Mouse (Mus musculus): ENCODE measurements around the gene Map3k3.
"Not testable (repeated sequence)": the region's sequence is repeated elsewhere in the genome, so short reads cannot be mapped to it uniquely, and the experiment has no call there.

Map3k3 gene

DNA sequence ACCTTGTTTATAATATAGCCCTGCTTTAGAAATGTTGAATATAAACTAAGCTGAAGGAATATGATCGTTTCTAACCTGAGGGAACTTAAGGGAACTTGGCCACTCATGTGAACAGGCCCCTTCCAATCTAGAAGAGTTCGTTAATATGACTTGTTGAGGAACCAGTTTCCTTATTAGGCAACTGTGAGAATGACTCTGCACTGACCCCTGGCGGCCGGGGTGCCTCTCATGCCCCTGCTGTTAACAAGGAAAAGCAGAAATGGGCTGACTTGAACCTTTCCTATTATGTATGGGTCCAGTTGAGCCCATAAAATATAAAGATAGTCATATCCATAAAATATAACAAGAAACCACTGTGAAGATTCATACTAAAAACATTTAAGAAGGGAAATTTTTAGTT is 8.1 kb upstream of the Map3k3 start:
- DNase-seq (ENCODE audit: low read depth, low spot score) = peak; percentile 89

DNA sequence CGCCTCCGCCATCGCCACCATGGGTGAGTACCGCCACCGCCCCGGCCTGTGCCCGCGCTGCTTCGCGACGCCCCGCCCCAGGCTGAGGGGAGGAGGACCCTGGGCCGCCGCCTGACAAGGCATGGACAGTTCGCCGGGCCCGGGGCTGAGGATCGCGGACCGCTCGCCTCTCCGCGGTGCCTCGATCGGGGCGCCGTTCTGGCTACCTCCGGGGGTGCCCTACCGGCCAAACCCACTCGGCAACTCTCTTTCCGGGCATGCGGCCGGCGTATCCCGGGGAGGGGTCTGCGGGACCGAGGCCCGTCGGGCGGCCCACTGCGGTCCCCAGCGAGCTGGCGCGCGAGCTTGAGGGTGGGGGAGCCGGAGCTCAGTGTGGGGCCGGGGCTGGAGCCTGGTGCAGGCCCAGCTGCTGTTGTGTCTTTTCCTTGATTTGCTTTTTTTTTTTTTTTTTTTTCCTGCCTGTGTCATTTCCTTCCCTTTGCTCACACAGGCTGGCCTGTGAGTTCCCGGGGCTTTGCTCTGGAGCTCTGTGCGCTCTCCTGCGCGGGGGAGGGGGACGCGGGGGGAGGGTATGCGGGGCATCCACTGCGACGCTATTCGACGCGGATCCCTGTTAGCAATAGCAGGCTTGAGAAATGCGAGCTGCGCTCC is 623 bp downstream of the Map3k3 start:
- peak; percentile 67 for DNase-seq (ENCODE audit: low read depth, low spot score)

DNA sequence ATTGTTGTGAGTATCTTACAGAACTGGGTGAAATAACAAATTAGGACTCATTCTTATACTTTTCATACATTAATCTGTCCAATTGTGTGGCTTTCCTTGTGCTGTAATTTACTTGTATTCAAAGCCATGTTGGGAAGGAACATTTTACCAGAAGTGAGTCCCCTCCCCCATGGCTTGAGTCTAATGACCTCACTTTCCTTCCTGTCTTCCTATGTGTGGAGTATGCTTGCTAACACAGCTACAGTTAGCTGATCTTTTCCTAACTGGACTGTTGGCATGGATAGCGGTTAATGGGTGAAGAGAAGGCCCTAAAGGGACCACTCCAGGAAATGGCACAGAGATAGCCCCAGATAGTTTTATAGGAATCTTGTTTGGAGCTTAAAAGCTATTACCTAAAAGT is 13.8 kb downstream of the Map3k3 start:
- DNase-seq (ENCODE audit: low read depth, low spot score) = no peak

GRCm38 (mm10) chr11:106102866-106103265 is 18.5 kb downstream of the Map3k3 start:
- no peak for DNase-seq (ENCODE audit: low read depth, low spot score)

DNA sequence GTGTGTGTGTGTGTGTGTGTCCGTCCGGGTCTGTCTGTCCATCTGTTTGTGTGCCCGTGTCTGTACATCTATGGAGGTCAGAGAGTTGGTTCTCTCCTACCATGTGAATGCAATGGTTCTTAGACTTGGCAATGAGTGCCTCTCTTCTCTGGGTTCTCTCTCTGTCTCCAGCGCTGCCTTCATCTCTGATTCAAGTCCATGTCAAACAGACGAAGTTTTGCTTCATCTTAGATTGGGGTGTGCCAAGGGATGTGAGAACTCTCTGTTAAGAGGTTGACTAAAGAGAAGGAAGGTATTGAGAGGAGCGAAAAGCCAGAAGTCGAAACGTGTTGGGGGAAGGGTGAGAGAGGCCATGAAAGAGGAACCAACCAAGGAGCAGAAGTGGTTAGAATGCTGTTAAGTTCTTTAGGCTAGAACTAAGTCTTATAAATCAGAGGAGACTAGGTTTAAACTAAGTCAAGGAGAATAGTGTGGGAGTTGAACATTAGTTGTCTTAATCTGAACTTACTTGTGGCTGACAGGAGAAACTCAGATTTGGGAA is 21.7 kb downstream of the Map3k3 start:
- no peak for DNase-seq (ENCODE audit: low read depth, low spot score)

DNA sequence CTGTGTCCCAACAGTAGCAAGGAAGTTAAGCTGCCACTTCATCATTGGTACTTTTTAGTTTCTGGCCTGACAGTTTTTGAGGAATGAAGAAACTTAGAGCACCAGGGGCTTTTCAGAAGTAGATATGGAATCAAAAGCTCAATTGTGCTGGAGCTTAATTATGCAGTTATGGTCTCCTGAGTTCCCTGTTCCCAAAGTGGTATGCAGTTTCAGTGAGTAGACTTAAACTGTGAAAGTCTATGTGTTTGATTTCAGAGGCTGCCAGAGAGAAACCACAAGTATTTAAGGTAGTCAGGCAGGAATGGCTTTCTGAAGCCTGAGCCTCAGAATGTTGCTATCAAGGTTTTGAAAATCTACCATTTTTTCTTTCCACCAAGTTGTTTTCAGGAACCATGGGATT is 27.3 kb downstream of the Map3k3 start:
- DNase-seq (ENCODE audit: low read depth, low spot score) = peak; percentile 44

- DNase-seq (ENCODE audit: low read depth, low spot score) = no peak
These were observed 37.8 kb downstream of the Map3k3 start for GRCm38 (mm10) chr11:106122221-106122620.

- no peak for DNase-seq (ENCODE audit: low read depth, low spot score)
These were observed 38.3 kb downstream of the Map3k3 start for GRCm38 (mm10) chr11:106122736-106123135.

GRCm38 (mm10) chr11:106124784-106125183 is 40.4 kb downstream of the Map3k3 start:
- DNase-seq (ENCODE audit: low read depth, low spot score) = no peak

GRCm38 (mm10) chr11:106125827-106126226 is 41.4 kb downstream of the Map3k3 start:
- DNase-seq (ENCODE audit: low read depth, low spot score) = no peak

GRCm38 (mm10) chr11:106126727-106127373 is 42.4 kb downstream of the Map3k3 start:
- DNase-seq (ENCODE audit: low read depth, low spot score) = not testable (repeated sequence)

DNA sequence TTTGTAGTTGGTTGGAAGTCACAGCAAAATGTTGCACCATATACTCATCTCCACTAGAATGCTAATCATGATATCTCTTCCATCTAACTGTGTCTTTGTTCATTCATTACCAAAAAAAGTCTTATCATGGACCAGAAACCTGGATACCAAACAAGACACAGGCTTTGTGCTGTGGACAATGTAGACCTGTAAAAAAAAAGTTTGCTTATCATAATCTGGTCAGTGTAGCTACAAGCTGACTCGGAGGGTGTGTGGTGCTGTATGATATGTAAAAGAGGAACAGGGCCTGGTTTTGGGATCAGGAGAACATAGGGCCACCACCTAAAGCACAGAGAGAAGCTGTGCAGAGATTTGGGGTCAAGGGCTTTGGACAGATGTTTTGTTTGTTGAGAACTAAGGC is 45.1 kb downstream of the Map3k3 start:
- DNase-seq (ENCODE audit: low read depth, low spot score) = no peak

DNA sequence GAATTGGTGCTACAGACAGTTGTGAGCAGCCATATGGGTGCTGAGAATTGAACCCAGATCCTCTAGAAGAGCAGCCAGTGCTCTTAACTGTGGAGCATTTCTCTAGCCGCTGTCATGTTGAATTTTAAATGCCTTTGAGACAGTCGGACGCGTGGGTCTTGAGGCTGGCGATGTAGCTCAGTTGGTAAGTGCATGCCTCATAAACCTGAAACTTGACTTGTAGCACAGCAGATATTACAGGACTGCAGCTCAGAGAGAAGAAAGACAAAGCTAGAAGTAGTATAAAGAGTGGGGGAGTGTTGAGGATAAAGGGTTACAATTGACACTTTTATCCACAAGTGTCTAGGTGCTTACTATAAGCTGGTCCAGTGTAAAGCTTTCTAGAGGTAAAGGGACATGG is 48.1 kb downstream of the Map3k3 start:
- DNase-seq (ENCODE audit: low read depth, low spot score) = no peak

- DNase-seq (ENCODE audit: low read depth, low spot score) = peak; percentile 94
These were observed 50.4 kb downstream of the Map3k3 start for GRCm38 (mm10) chr11:106134580-106135528.

- no peak for DNase-seq (ENCODE audit: low read depth, low spot score)
These were observed 66.8 kb downstream of the Map3k3 start for GRCm38 (mm10) chr11:106151219-106151618.

DNA sequence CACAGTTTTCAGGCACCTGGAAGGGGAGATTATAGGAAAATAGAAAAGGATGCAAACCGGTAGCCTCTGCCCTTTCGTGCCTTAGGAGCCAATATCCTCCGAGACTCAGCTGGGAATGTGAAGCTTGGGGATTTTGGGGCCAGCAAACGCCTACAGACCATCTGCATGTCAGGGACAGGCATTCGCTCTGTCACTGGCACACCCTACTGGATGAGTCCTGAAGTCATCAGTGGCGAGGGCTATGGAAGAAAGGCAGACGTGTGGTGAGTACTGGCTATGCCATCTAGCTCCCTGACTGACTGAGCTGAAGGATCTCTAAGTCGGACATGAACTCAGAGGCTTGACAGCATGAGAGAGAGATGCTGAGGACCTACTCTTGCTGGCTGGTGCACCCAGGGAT is 67.7 kb downstream of the Map3k3 start:
- no peak for DNase-seq (ENCODE audit: low read depth, low spot score)

GRCm38 (mm10) chr11:106154091-106154490 is 69.7 kb downstream of the Map3k3 start:
- DNase-seq (ENCODE audit: low read depth, low spot score) = no peak

DNA sequence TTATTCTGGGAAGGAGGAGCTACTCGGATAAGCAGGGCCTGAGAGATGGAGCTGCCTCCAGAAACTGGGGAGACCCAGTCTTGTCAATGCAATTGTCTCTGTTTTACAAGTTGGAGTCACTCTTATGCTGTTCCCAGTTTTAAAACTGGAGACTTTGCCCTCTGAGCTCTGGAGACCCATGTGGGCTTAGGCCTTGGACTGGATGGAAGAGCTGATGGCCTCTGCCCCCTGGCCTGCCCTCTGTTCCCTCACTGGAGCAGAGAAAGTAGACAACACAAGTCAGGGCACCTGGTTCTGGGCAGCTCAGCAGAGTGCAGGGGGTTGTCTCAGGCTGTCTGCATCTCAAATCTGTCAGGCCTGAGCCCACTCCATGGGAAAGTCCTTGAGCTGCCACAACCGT is 70.4 kb downstream of the Map3k3 start:
- no peak for DNase-seq (ENCODE audit: low read depth, low spot score)

- DNase-seq (ENCODE audit: low read depth, low spot score) = no peak
These were observed 71.3 kb downstream of the Map3k3 start for GRCm38 (mm10) chr11:106155761-106156160.

DNA sequence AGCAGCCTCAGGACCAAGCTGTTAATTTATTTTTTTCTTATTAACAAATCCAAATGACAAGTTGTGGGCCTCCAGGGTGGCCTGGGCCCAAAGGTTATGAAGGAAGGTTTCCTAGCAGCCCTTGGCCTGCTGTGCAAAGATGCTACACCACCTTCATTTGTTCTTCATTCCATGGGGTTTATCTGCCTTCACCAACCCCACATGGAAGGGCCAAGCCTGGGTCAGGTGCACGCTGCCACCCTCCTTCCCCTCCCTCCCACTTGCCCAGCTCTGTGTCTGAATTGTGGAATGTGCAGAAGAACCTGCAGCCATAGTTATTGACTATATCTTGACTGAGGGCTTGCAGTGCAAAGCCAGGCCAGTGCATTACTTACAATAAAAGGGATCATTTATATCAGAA is 71.8 kb downstream of the Map3k3 start:
- DNase-seq (ENCODE audit: low read depth, low spot score) = no peak

GRCm38 (mm10) chr11:106157154-106157553 is 72.7 kb downstream of the Map3k3 start:
- DNase-seq (ENCODE audit: low read depth, low spot score) = no peak
